Mouse (Mus musculus) spleen, adult 2 months (tissue): ENCODE measurements around the gene Strn4. TPM values are rescaled to one million over a fixed set of nuclear protein-coding genes. Genes with fewer than 3 reads are reported as not detected.

Experiments used
- DNase-seq, 2 experiments: peaks; one replicate each; pipeline versions ENCODE4 v3.0.0 to v3.0.0-alpha.2; 2012 to 2021; ENCODE audit warnings: low spot score in 2 of 2, low read depth in 1 of 2
- H3K27ac ChIP-seq: fragments of 200-500 bp; 2 replicates; pipeline ENCODE4 v1.5.1; 2012; ENCODE audit warnings: low read length, inconsistent platforms; ENCODE audit not compliant: insufficient read depth
- H3K27me3 ChIP-seq: fragments of 200-500 bp; 2 replicates; pipeline ENCODE4 v1.6.1; 2012; ENCODE audit warnings: mild to moderate bottlenecking, moderate library complexity, low read length, inconsistent platforms; ENCODE audit not compliant: control insufficient read depth, insufficient read depth
- H3K36me3 ChIP-seq: fragments of 200-500 bp; 2 replicates; pipeline ENCODE4 v1.6.1; 2012; ENCODE audit warnings: mild to moderate bottlenecking, low read length, inconsistent platforms; ENCODE audit not compliant: control insufficient read depth, insufficient read depth
- H3K4me1 ChIP-seq: fragments of 200-500 bp; 2 replicates; pipeline ENCODE4 v1.6.1; 2011; ENCODE audit warnings: inconsistent platforms; ENCODE audit not compliant: control insufficient read depth, insufficient read depth, insufficient read length
- H3K4me3 ChIP-seq: fragments of 200-500 bp; 2 replicates; pipeline ENCODE4 v1.5.1; 2011; ENCODE audit warnings: mild to moderate bottlenecking, inconsistent platforms; ENCODE audit not compliant: insufficient read depth, insufficient read length; ENCODE audit errors: extremely low read depth
- CTCF ChIP-seq: fragments of 200-500 bp; IDR thresholded peaks from 2 replicates; pipeline ENCODE4 v1.5.1; 2011; ENCODE audit warnings: mild to moderate bottlenecking, inconsistent platforms; ENCODE audit not compliant: insufficient read depth, insufficient read length, insufficient replicate concordance; ENCODE audit errors: extremely low read depth
- POLR2A ChIP-seq: fragments of 200-500 bp; IDR thresholded peaks from 2 replicates; pipeline ENCODE4 v1.6.1; 2011; ENCODE audit warnings: low read depth, low read length, inconsistent platforms
- WGBS: fragments of 180-500 bp; shearing (Covaris S2); methylation state at CpG from one replicate; pipeline ENCODE4 v1.1.7; 2018; 5-methylcytosine and 5-hydroxymethylcytosine counted together
- polyA plus RNA-seq: library from polyadenylated mRNA; depleted of rRNA; stranded (reverse); fragments of >200 nt; gene quantifications from 2 replicates; pipeline ENCODE4 v1.2.3, GENCODE M21; 2012

Gene Strn4
- polyA plus RNA-seq, 1 experiment, result 121 TPM

DNA sequence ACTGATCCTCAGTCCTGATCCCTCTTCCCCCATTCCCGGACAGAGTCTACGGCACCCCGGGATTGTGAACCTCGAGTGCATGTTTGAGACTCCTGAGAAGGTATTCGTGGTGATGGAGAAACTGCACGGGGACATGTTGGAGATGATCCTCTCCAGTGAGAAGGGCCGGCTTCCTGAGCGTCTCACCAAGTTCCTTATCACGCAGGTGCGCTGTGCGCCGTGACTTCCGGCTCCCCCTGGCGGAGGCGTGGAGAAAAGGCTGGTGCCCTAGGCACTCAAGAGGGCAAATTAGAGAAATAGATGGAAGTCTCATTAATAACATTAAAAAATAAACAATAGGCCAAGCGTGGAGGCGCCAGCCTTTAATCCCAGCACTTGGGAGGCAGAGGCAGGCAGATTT, 42.6 kb downstream of the Strn4 start:
- Histone ChIP-seq H3K4me3 (no peak overlapping the region), H3K4me1 (no peaks in the 10 kb centered on the region), H3K27ac (no peak overlapping the region), H3K36me3 (peaks cover 75% of the 10 kb centered on the region), H3K27me3 (no peaks in the 10 kb centered on the region)
- TF ChIP-seq CTCF, result peak; percentile 76; the same call in 1 of the 2 replicates
- no peak for TF ChIP-seq POLR2A
- WGBS, result 48% methylated on average over 17 of the region's 17 CpGs
- peak in 1 of 2 experiments; percentile 58 for DNase-seq

DNA sequence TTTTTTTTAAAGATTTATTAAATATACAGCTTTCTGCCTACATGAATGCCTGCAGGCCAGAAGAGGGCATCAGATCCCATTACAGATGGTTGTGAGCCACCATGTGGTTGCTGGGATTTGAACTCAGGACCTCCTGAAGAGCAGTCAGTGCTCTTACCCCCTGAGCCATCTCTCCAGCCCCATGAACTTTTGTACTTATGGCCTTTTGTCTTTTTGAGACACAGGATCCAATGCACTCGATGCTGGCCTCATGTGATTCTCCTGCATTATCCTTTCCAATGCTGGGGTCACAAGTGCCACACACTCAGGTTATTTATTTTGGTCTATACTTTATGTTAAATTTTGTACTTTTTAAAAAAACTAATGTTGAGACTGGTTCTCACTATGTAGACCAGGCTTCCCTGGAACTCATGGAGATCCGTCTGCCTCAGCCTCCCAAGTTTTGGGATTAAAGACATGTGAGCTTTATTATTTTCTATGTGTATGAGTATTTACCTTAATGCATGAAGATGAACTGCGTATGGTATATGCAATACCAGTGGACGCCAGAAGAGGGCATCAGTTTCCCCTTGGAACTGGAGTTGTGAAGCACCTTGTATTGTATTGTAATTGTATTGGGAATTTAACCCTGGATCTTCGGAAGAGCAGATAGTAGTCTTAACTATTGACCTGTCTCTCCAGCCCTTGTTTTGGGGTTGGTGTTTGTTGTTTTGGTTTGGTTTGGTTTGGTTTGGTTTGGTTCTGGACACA, 44.4 kb downstream of the Strn4 start:
- 48% methylated on average over 5 of the region's 5 CpGs for WGBS
- no peaks in the 10 kb centered on the region for H3K27me3 ChIP-seq

DNA sequence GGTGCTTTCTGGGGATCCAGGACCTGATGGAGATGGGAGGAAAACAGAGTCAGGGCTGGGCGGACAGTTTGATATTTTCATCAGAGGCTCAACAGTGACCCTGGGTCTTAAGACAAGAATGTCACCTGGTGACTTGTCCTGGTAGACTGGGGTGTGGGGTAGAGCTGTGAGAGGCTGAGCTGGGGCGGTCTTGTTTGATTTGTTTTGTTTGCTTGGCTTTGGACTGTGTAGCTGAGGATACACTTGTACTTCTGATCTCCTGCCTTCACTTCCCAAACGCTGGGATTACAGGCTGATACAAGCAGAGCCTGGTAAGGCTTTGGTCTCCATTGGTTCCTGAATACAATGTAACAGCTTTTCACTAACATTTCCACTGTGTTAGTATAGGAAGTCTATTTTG, 51.8 kb downstream of the Strn4 start:
- no peak for DNase-seq
- Histone ChIP-seq H3K27me3 (no peaks in the 10 kb centered on the region), H3K4me3 (no peak overlapping the region), H3K36me3 (peaks cover 66% of the 10 kb centered on the region), H3K4me1 (no peaks in the 10 kb centered on the region), H3K27ac (no peak overlapping the region)
- WGBS, result 87% methylated on average over 3 of the region's 3 CpGs
- TF ChIP-seq CTCF, result no peak
- TF ChIP-seq POLR2A, result no peak

More for the DNA sequence above, 44.4 kb downstream of the Strn4 start:
- peaks cover 73% of the 10 kb centered on the region for H3K36me3 ChIP-seq
- TF ChIP-seq CTCF (0 out of 2 replicates have a peak, but pooled peaks have one; percentile 5), POLR2A (no peak)
- no peaks in the 10 kb centered on the region for H3K4me1 ChIP-seq
- no peak overlapping the region for H3K4me3 ChIP-seq
- H3K27ac ChIP-seq, result no peak overlapping the region
- DNase-seq, result peak in 1 of 2 experiments; percentile 51

DNA sequence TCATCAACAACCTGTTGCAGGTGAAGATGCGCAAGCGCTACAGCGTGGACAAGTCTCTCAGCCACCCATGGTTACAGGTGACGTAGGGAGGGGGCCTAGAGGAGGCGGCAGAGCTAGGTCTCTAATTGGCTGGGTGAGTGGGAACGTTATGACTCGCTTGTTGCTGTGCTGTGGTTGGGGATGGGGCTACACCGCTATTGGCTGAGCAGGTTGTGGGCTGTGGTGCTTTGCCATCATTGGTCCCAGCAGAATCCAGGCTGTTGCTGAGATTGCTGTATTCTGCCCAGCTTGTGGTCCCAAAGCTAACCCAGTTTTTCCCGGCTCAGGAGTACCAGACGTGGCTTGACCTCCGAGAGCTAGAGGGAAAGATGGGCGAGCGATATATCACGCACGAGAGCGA, 53.8 kb downstream of the Strn4 start:
- WGBS, result 93% methylated on average over 16 of the region's 16 CpGs
- TF ChIP-seq POLR2A (no peak), CTCF (no peak)
- no peak overlapping the region for H3K4me3 ChIP-seq
- no peaks in the 10 kb centered on the region for H3K27me3 ChIP-seq
- no peak overlapping the region for H3K27ac ChIP-seq
- no peaks in the 10 kb centered on the region for H3K4me1 ChIP-seq
- H3K36me3 ChIP-seq, result peaks cover 50% of the 10 kb centered on the region
- DNase-seq, result no peak

DNA sequence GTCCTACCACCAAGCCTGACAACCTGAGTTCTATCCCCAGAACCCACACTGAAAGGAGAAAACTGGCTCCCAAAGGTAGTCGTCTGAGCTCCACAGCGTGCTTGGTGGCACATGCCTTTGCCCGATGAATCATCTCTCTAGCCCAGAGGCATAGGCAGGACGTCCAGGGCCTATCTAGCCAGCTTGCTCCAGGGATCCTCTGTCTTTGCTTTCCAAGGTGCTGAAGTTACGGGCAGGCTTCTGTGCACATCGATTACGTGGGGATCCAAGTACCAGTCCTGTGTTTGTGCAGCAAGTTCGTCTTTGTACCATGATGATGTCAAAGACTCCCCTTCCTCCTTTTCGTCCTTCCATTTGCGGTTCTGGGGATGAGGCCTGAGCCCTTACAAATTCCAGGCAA, 55.9 kb downstream of the Strn4 start:
- WGBS, result 95% methylated on average over 10 of the region's 10 CpGs
- Histone ChIP-seq H3K27me3 (no peaks in the 10 kb centered on the region), H3K4me3 (no peak overlapping the region), H3K36me3 (peaks cover 34% of the 10 kb centered on the region), H3K27ac (no peak overlapping the region), H3K4me1 (peaks cover 6% of the 10 kb centered on the region)
- TF ChIP-seq POLR2A (no peak), CTCF (no peak)
- no peak for DNase-seq

DNA sequence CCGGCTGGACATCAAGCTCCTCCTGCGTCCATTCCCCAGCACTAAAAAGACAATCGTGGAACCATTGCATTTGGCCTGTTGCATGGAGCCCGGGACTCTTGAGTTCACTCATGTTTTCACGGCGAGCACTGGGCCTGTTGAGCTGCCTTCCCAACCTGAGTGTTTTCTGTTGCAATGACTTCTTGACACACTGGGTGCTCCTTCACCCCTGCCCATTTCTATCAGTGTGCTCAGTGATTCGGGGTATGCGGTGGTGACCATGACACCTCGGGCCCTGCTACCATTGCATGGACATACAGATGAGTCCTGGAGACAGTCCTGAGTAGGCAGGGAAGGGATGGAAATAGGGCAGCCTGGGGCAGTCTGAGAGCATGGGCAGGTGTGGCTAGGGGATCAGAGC, 56.8 kb downstream of the Strn4 start:
- WGBS, result 97% methylated on average over 9 of the region's 9 CpGs
- Histone ChIP-seq H3K4me3 (no peak overlapping the region), H3K4me1 (peaks cover 6% of the 10 kb centered on the region), H3K36me3 (peaks cover 27% of the 10 kb centered on the region), H3K27me3 (no peaks in the 10 kb centered on the region), H3K27ac (no peak overlapping the region)
- DNase-seq, result no peak
- TF ChIP-seq POLR2A, result no peak
- no peak for TF ChIP-seq CTCF

DNA sequence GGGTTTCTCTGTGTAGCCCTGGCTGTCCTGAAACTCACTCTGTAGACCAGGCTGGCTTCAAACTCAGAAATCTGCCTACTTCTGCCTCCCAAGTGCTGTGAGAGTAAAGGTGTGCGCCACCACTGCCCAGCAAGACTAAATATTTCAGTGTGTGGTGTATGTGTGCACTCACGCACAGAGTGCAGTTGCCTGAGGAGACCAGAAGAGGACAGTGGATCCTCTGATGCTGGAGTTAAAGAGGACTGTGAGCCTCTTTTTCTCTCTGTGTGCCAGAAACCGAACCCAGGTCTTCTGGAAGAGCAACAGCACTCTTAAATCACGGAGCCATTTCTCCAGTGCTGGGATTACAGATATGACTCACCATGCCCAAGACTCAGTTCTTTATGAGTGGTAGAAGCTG, 57.7 kb downstream of the Strn4 start:
- Histone ChIP-seq H3K4me3 (no peak overlapping the region), H3K27me3 (no peaks in the 10 kb centered on the region), H3K4me1 (peaks cover 6% of the 10 kb centered on the region), H3K36me3 (peaks cover 23% of the 10 kb centered on the region), H3K27ac (no peak overlapping the region)
- no peak for DNase-seq
- 87% methylated on average over 4 of the region's 4 CpGs for WGBS
- TF ChIP-seq POLR2A (no peak), CTCF (no peak)
